In the genomic region with DNA sequence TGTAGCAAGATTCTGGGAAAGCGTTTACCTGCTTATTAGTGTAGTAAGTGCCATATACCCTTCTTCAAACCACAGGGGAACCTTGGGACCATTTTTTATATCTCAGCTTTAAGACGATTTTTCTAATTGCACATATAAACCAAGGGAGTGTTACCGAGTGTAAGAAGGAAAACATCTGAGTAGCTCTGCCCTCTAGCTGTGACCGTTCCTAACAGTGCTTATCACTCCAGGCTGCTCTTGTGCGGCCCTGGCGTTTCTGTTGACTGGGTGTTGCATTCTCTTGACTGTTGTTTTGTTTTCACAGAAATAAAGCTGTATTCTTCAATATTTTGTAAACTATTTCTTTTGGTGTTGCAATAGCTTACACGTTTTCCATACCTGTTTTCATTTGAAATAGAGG, we compare ENCODE assay signal across 16 mouse cellular contexts. TPM values are rescaled to one million over a fixed set of nuclear protein-coding genes. Genes with fewer than 3 reads are reported as not detected.
A peak's percentile ranks its signal among the peaks of the same experiment; 100 is the strongest.
DNase-seq lines count a peak whose midpoint lies in the region; ATAC-seq and TF ChIP-seq lines count a peak whose summit lies in the region.
"Had no signal": no experiment of that assay in that cellular context is flagged by ENCODE, and none has a peak within 500 bp of the region (broad histone marks: within the 10 kb centered on the region; RNA-seq: fewer than 3 reads in every experiment).

No protein-coding gene starts in this region.

- no peaks in the 10 kb centered on the region for H3K27me3 ChIP-seq in intestine, postnatal 0 days (replicated peaks; ENCODE audit: control insufficient read depth, insufficient read depth, low read length)
- no peaks in the 10 kb centered on the region for H3K27me3 ChIP-seq in intestine, embryonic 15.5 days (replicated peaks)
- no peaks in the 10 kb centered on the region for H3K27me3 ChIP-seq in midbrain, postnatal 0 days (ENCODE audit: insufficient read depth, low read length)
- no peaks in the 10 kb centered on the region for H3K27me3 ChIP-seq in midbrain, embryonic 13.5 days
- no peaks in the 10 kb centered on the region for H3K27me3 ChIP-seq in stomach, postnatal 0 days (ENCODE audit: control insufficient read depth, insufficient read depth, low read length)
- H3K27me3 ChIP-seq: forebrain, embryonic 12.5 days; limb, embryonic 12.5 days; neural tube, embryonic 13.5 days had no signal

- H3K4me3 ChIP-seq in intestine, postnatal 0 days (ENCODE audit: low read depth, low read length), result no peak overlapping the region
- H3K4me3 ChIP-seq in intestine, embryonic 15.5 days (replicated peaks), result no peak overlapping the region
- H3K4me3 ChIP-seq in midbrain, postnatal 0 days (ENCODE audit: low read depth, low read length), result no peak overlapping the region
- H3K4me3 ChIP-seq in midbrain, embryonic 13.5 days (replicated peaks), result no peak overlapping the region
- H3K4me3 ChIP-seq in stomach, postnatal 0 days (ENCODE audit: low read depth, low read length), result no peak overlapping the region
- H3K4me3 ChIP-seq: forebrain, embryonic 12.5 days; heart, embryonic 10.5 days; limb, embryonic 12.5 days; neural tube, embryonic 13.5 days had no signal

- H3K9me3 ChIP-seq in intestine, postnatal 0 days (ENCODE audit: control insufficient read depth), result no peaks in the 10 kb centered on the region
- no peaks in the 10 kb centered on the region for H3K9me3 ChIP-seq in intestine, embryonic 15.5 days
- H3K9me3 ChIP-seq in midbrain, postnatal 0 days (ENCODE audit: low read length), result no peaks in the 10 kb centered on the region
- H3K9me3 ChIP-seq in midbrain, embryonic 13.5 days, result no peaks in the 10 kb centered on the region
- H3K9me3 ChIP-seq in stomach, postnatal 0 days (ENCODE audit: control insufficient read depth, low read length), result no peaks in the 10 kb centered on the region
- H3K9me3 ChIP-seq: forebrain, embryonic 12.5 days; heart, embryonic 10.5 days; limb, embryonic 12.5 days; neural tube, embryonic 13.5 days had no signal

- no peak overlapping the region for H3K4me2 ChIP-seq in intestine, postnatal 0 days (replicated peaks; ENCODE audit: low read depth)
- H3K4me2 ChIP-seq in intestine, embryonic 15.5 days (replicated peaks), result no peak overlapping the region
- no peak overlapping the region for H3K4me2 ChIP-seq in midbrain, postnatal 0 days (ENCODE audit: low read depth, low read length, poor library complexity, severe bottlenecking)
- H3K4me2 ChIP-seq in midbrain, embryonic 13.5 days (replicated peaks), result no peak overlapping the region
- H3K4me2 ChIP-seq in stomach, postnatal 0 days (replicated peaks; ENCODE audit: low read depth), result no peak overlapping the region
- H3K4me2 ChIP-seq: forebrain, embryonic 12.5 days; limb, embryonic 12.5 days; neural tube, embryonic 13.5 days had no signal

- no peak for ATAC-seq in intestine, postnatal 0 days
- ATAC-seq in intestine, embryonic 15.5 days, result no peak
- ATAC-seq in midbrain, postnatal 0 days (ENCODE audit: low FRiP score), result no peak
- ATAC-seq in midbrain, embryonic 13.5 days, result no peak
- ATAC-seq in stomach, postnatal 0 days (ENCODE audit: low FRiP score, low TSS enrichment), result no peak

- 72% methylated on average over 7 of the region's 7 CpGs for WGBS in intestine, postnatal 0 days
- 78% methylated on average over 7 of the region's 7 CpGs for WGBS in intestine, embryonic 15.5 days
- 85% methylated on average over 7 of the region's 7 CpGs for WGBS in midbrain, postnatal 0 days
- 84% methylated on average over 7 of the region's 7 CpGs for WGBS in midbrain, embryonic 13.5 days
- WGBS in stomach, postnatal 0 days, result 76% methylated on average over 7 of the region's 7 CpGs

- DNase-seq in midbrain, postnatal 0 days (ENCODE audit: low spot score), result no peak
- peak; percentile 48 for DNase-seq in induced T-regulatory cell, adult 2 months (ENCODE audit: low read depth)
- no peak for DNase-seq in stomach, postnatal 0 days (ENCODE audit: low spot score)
- DNase-seq in kidney, postnatal 4 days, result no peak
- no peak for DNase-seq in urinary bladder, postnatal 36 days (ENCODE audit: low spot score in 2 of 2)
- DNase-seq: cerebellum, postnatal 14 days; gastrocnemius, postnatal 25 days; heart, postnatal 4 days; right cerebral cortex, postnatal 4 days had no signal

- TF ChIP-seq EP300 in stomach, postnatal 0 days (optimal IDR thresholded peaks at IDR 0.05), result no peak

- H3K27ac ChIP-seq in intestine, postnatal 0 days (ENCODE audit: low read depth, low read length), result no peak overlapping the region
- H3K27ac ChIP-seq in intestine, embryonic 15.5 days, result no peak overlapping the region
- no peak overlapping the region for H3K27ac ChIP-seq in midbrain, postnatal 0 days (ENCODE audit: low read depth, low read length)
- H3K27ac ChIP-seq in midbrain, embryonic 13.5 days, result no peak overlapping the region
- H3K27ac ChIP-seq in stomach, postnatal 0 days (replicated peaks), result no peak overlapping the region
- H3K27ac ChIP-seq: forebrain, embryonic 12.5 days; heart, embryonic 10.5 days; limb, embryonic 12.5 days; neural tube, embryonic 13.5 days had no signal

- peaks cover 20% of the 10 kb centered on the region for H3K36me3 ChIP-seq in intestine, postnatal 0 days (ENCODE audit: control insufficient read depth, insufficient read depth)
- peaks cover 8% of the 10 kb centered on the region; the same call in 1 of the 2 replicates for H3K36me3 ChIP-seq in intestine, embryonic 15.5 days
- peaks cover 20% of the 10 kb centered on the region for H3K36me3 ChIP-seq in midbrain, postnatal 0 days (ENCODE audit: insufficient read depth, low read length)
- peaks cover 58% of the 10 kb centered on the region for H3K36me3 ChIP-seq in midbrain, embryonic 13.5 days
- H3K36me3 ChIP-seq in stomach, postnatal 0 days (ENCODE audit: control insufficient read depth, insufficient read depth, low read length), result peaks cover 9% of the 10 kb centered on the region

- no peaks in the 10 kb centered on the region for H3K4me1 ChIP-seq in intestine, postnatal 0 days (replicated peaks; ENCODE audit: control insufficient read depth, insufficient read depth, low read length)
- no peaks in the 10 kb centered on the region for H3K4me1 ChIP-seq in intestine, embryonic 15.5 days (replicated peaks)
- H3K4me1 ChIP-seq in midbrain, postnatal 0 days (ENCODE audit: insufficient read depth, low read length), result no peaks in the 10 kb centered on the region
- no peaks in the 10 kb centered on the region for H3K4me1 ChIP-seq in midbrain, embryonic 13.5 days (replicated peaks)
- no peaks in the 10 kb centered on the region for H3K4me1 ChIP-seq in stomach, postnatal 0 days (replicated peaks; ENCODE audit: control insufficient read depth, insufficient read depth)
- H3K4me1 ChIP-seq: forebrain, embryonic 12.5 days; heart, embryonic 10.5 days; limb, embryonic 12.5 days; neural tube, embryonic 13.5 days had no signal

- TF ChIP-seq CTCF in intestine, postnatal 0 days (IDR thresholded peaks at IDR 0.05; ENCODE audit: low read depth), result peak; percentile 12; the same call in 1 of the 2 replicates
- peak; percentile 9; the same call in 1 of the 2 replicates for TF ChIP-seq CTCF in midbrain, postnatal 0 days (IDR thresholded peaks at IDR 0.05)
- TF ChIP-seq CTCF in stomach, postnatal 0 days (IDR thresholded peaks at IDR 0.05; ENCODE audit: low read depth), result 0 out of 2 replicates have a peak, but pooled peaks have one; percentile 4

- H3K9ac ChIP-seq in intestine, postnatal 0 days (ENCODE audit: low read depth, low read length), result no peak overlapping the region
- no peak overlapping the region for H3K9ac ChIP-seq in intestine, embryonic 15.5 days
- no peak overlapping the region for H3K9ac ChIP-seq in midbrain, postnatal 0 days (replicated peaks; ENCODE audit: low read length, poor library complexity, severe bottlenecking)
- no peak overlapping the region for H3K9ac ChIP-seq in midbrain, embryonic 13.5 days (replicated peaks)
- no peak overlapping the region for H3K9ac ChIP-seq in stomach, postnatal 0 days (ENCODE audit: low read length)
- H3K9ac ChIP-seq: forebrain, embryonic 12.5 days; limb, embryonic 12.5 days; neural tube, embryonic 13.5 days had no signal

RNA-seq across cellular contexts. Expression of gene Tomm34, which starts 23.2 kb away (rescaled TPM):
- 25.0 and 27.8 TPM in 2 replicates for polyA plus RNA-seq in intestine, postnatal 0 days (2015; fragmentation: Nextera tagmentation; extraction: Ambion mirVana)
- polyA plus RNA-seq in intestine, embryonic 15.5 days (2015; fragmentation: Nextera tagmentation; extraction: Ambion mirVana), result 52.8 and 55.4 TPM in 2 replicates
- 32.4 and 34.7 TPM in 2 replicates for total RNA-seq in midbrain, postnatal 0 days (2014; rRNA removed)
- polyA plus RNA-seq in midbrain, postnatal 0 days (2015; fragmentation: Nextera tagmentation; extraction: Ambion mirVana), result 45.3 and 46.7 TPM in 2 replicates
- polyA plus RNA-seq in midbrain, embryonic 13.5 days (2015; fragmentation: Nextera tagmentation; extraction: Ambion mirVana), result 44.2 and 48.4 TPM in 2 replicates
- polyA plus RNA-seq in stomach, postnatal 0 days (2015; fragmentation: Nextera tagmentation; extraction: Ambion mirVana), result 20.5 and 22.4 TPM in 2 replicates

RNA-seq across cellular contexts. Expression of gene Stk4, which starts 24.0 kb away (rescaled TPM):
- 12.1 and 12.2 TPM in 2 replicates for polyA plus RNA-seq in intestine, postnatal 0 days (2015; fragmentation: Nextera tagmentation; extraction: Ambion mirVana)
- polyA plus RNA-seq in intestine, embryonic 15.5 days (2015; fragmentation: Nextera tagmentation; extraction: Ambion mirVana), result 18.0 and 19.9 TPM in 2 replicates
- total RNA-seq in midbrain, postnatal 0 days (2014; rRNA removed), result 24.6 and 28.3 TPM in 2 replicates
- 11.1 and 13.7 TPM in 2 replicates for polyA plus RNA-seq in midbrain, postnatal 0 days (2015; fragmentation: Nextera tagmentation; extraction: Ambion mirVana)
- polyA plus RNA-seq in midbrain, embryonic 13.5 days (2015; fragmentation: Nextera tagmentation; extraction: Ambion mirVana), result 27.0 and 28.3 TPM in 2 replicates
- 11.9 and 13.6 TPM in 2 replicates for polyA plus RNA-seq in stomach, postnatal 0 days (2015; fragmentation: Nextera tagmentation; extraction: Ambion mirVana)
